Mouse (Mus musculus): ENCODE data around the gene Gadd45b. TPM values are rescaled to one million over a fixed set of nuclear protein-coding genes. Genes with fewer than 3 reads are reported as not detected.
A peak's percentile ranks its signal among the peaks of the same experiment; 100 is the strongest.

The Gadd45b gene
- total and polyA plus RNA-seq, 3 experiments, result 10.1 to 13.3 TPM; not detected in 1

DNA sequence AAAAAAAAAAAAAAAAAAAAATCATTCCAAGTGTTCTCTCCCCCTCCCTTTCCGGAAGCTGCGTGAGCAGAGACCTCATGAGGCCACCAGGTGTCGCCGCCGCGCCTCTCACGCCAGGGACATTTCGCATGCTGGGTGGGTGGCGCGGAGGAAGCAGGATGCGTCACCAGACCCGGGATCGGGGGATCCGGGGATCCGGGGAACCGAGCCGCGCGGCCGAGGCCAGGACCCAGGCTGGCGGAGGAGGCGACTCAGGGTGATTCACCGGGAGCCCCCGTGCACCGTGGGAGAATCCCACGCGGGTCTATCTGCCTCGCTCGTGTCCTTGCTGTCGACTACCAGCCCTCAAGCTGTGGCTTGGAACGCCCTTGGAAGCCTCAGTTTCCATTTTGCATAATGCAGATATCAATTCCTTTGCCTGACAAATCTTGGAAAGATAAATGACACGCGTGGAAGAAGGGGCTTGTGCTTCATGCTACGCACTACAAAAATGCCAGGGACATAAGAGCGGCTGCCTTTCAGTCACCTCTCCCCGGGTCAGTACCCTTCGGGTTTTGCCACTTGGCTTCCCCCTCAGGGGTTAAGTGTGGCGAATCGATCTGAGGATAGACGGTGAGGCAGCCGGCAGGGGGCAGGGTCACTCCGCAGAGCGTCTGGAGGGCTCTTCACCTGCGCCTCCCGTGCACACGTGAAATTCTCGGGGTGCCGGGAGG, 1.1 kb upstream of the Gadd45b start (continued):
- no peak for TF ChIP-seq MEF2A (IDR thresholded peaks at IDR 0.05; ENCODE audit: extremely low read depth, insufficient replicate concordance, low read depth, low read length, poor library complexity, severe bottlenecking)
- TF ChIP-seq POLR2AphosphoS2 (IDR thresholded peaks at IDR 0.05; ENCODE audit: low read length), result no peak
- no peak for TF ChIP-seq USF2 (IDR thresholded peaks at IDR 0.05; ENCODE audit: borderline replicate concordance in 1 of 2, insufficient read depth in 1 of 2, low read depth in 1 of 2, low read length in 2 of 2)
- TF ChIP-seq RAD21 (IDR thresholded peaks at IDR 0.05; ENCODE audit: low read depth, low read length), result peak; percentile 86
- peak; percentile 66; the same call in 1 of the 2 replicates for TF ChIP-seq MXI1 (IDR thresholded peaks at IDR 0.05; ENCODE audit: low read depth, low read length)
- peak; percentile 39; the same call in 1 of the 2 replicates for TF ChIP-seq NELFE (IDR thresholded peaks at IDR 0.05; ENCODE audit: low read depth, low read length)
- peak; percentile 94 for TF ChIP-seq SMC3 (IDR thresholded peaks at IDR 0.05; ENCODE audit: low read depth, low read length)
- no peak for TF ChIP-seq UBTF (IDR thresholded peaks at IDR 0.05; ENCODE audit: borderline replicate concordance, insufficient read depth, low read depth, low read length)
- TF ChIP-seq ZMIZ1 (IDR thresholded peaks at IDR 0.05; ENCODE audit: low read depth, low read length), result no peak
- TF ChIP-seq NRF1 (IDR thresholded peaks at IDR 0.05; ENCODE audit: insufficient read depth, low read depth, low read length, poor library complexity, severe bottlenecking), result 0 out of 2 replicates have a peak, but pooled peaks have one; percentile 26
- TF ChIP-seq CTCF (IDR thresholded peaks at IDR 0.05 in 2 of 3, conservative IDR thresholded peaks at IDR 0.05 in 1 of 3; ENCODE audit: control insufficient read depth in 1 of 3, insufficient read depth in 1 of 3, low read depth in 2 of 3, low read length in 3 of 3, poor library complexity in 1 of 3, severe bottlenecking in 1 of 3), result peak in 2 of 3 experiments; percentile 87 to 98; a peak in 5 of 6 replicates
- no peak for TF ChIP-seq JUND (IDR thresholded peaks at IDR 0.05; ENCODE audit: low read depth, low read length)
- TF ChIP-seq EP300 (IDR thresholded peaks at IDR 0.05; ENCODE audit: low read depth in 1 of 2, low read length in 2 of 2), result no peak
- 0 out of 2 replicates have a peak, but pooled peaks have one; percentile 42 for TF ChIP-seq ZKSCAN1 (IDR thresholded peaks at IDR 0.05; ENCODE audit: low read depth, low read length)
- peak; percentile 88 for TF ChIP-seq ELF1 (IDR thresholded peaks at IDR 0.05; ENCODE audit: low read depth, low read length)
- TF ChIP-seq SIN3A (IDR thresholded peaks at IDR 0.05; ENCODE audit: low read length), result peak; percentile 75

DNA sequence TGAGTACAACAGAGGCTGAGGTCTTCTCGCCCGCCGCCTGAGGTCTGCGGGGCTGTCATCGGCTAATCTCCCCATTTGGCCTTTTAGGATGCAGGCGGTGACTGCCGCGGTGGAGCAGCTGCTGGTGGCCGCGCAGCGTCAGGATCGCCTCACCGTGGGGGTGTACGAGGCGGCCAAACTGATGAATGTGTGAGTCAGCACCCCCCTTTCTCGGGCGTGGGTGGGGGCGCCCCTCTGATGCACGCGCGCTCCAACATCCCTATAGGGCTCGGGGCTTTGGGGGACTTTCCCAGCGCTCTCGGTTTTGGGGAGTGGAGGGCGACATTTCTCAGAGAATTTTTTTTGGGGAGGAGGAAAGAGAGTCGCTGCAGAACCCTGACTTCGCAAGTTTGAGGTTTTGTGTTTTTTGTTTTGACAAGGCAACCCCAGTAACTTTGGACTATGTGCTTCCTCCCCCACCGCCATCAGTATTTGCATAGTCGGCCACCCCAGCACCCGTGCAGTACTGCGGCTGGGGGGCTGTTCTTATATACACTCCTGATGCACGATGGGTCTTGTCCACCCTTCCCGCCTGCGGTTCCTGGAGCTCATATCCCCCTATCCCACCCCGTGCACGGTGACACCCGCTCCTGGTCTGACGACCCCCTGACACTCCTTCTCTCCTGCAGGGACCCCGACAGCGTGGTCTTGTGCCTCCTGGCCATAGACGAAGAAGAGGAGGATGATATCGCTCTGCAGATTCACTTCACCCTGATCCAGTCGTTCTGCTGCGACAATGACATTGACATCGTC, 684 bp downstream of the Gadd45b start:
- H3K79me2 ChIP-seq (ENCODE audit: control insufficient read depth, insufficient read depth, low read length, poor library complexity), result peaks cover 13% of the 10 kb centered on the region
- TF ChIP-seq TCF12 (IDR thresholded peaks at IDR 0.05; ENCODE audit: low read depth, low read length) (no peak), POLR2AphosphoS5 (IDR thresholded peaks at IDR 0.05; ENCODE audit: borderline replicate concordance, low read depth, low read length) (no peak), HCFC1 (IDR thresholded peaks at IDR 0.05; ENCODE audit: low read depth, low read length) (no peak), RAD21 (IDR thresholded peaks at IDR 0.05; ENCODE audit: low read depth, low read length) (no peak), KAT2A (conservative IDR thresholded peaks at IDR 0.05; ENCODE audit: low read depth, low read length) (no peak), MAX (IDR thresholded peaks at IDR 0.05; ENCODE audit: low read length) (no peak), E2F4 (IDR thresholded peaks at IDR 0.05; ENCODE audit: borderline replicate concordance, low read depth, low read length) (no peak), MAFK (IDR thresholded peaks at IDR 0.05; ENCODE audit: borderline replicate concordance, low read depth, low read length) (no peak), USF1 (IDR thresholded peaks at IDR 0.05; ENCODE audit: low read depth, low read length) (no peak), CTCF (IDR thresholded peaks at IDR 0.05 in 2 of 3, conservative IDR thresholded peaks at IDR 0.05 in 1 of 3; ENCODE audit: control insufficient read depth in 1 of 3, insufficient read depth in 1 of 3, low read depth in 2 of 3, low read length in 3 of 3, poor library complexity in 1 of 3, severe bottlenecking in 1 of 3) (no peak), TAL1 (IDR thresholded peaks at IDR 0.05; ENCODE audit: low read length) (no peak), MEF2A (IDR thresholded peaks at IDR 0.05; ENCODE audit: extremely low read depth, insufficient replicate concordance, low read depth, low read length, poor library complexity, severe bottlenecking) (no peak), MYB (IDR thresholded peaks at IDR 0.05; ENCODE audit: low read depth, low read length) (no peak), NRF1 (IDR thresholded peaks at IDR 0.05; ENCODE audit: insufficient read depth, low read depth, low read length, poor library complexity, severe bottlenecking) (no peak), USF2 (IDR thresholded peaks at IDR 0.05; ENCODE audit: borderline replicate concordance in 1 of 2, insufficient read depth in 1 of 2, low read depth in 1 of 2, low read length in 2 of 2) (no peak), MXI1 (IDR thresholded peaks at IDR 0.05; ENCODE audit: low read depth, low read length) (no peak), NELFE (IDR thresholded peaks at IDR 0.05; ENCODE audit: low read depth, low read length) (no peak), SMC3 (IDR thresholded peaks at IDR 0.05; ENCODE audit: low read depth, low read length) (no peak), UBTF (IDR thresholded peaks at IDR 0.05; ENCODE audit: borderline replicate concordance, insufficient read depth, low read depth, low read length) (no peak)
- H3K4me1 ChIP-seq (ENCODE audit: control insufficient read depth in 1 of 2, insufficient read depth in 2 of 2, low read length in 2 of 2), result peaks cover 5 to 19% of the 10 kb centered on the region in 2 experiments
- H3K36me3 ChIP-seq (ENCODE audit: control insufficient read depth in 1 of 2, insufficient read depth in 2 of 2, low read length in 2 of 2), result peaks cover 0 to 11% of the 10 kb centered on the region in 2 experiments; a peak in 2 of 4 replicates
- H3K4me3 ChIP-seq (ENCODE audit: control insufficient read depth in 1 of 2, insufficient read depth in 1 of 2, low read depth in 2 of 2, low read length in 2 of 2), result peak overlapping the region; percentile 48 to 60
- peak; percentile 58 for DNase-seq (ENCODE audit: low read depth, low spot score)
- peak overlapping the region; percentile 63 for H3K9ac ChIP-seq (ENCODE audit: control insufficient read depth, low read depth, low read length, poor library complexity, severe bottlenecking)
- H3K27me3 ChIP-seq (ENCODE audit: control insufficient read depth in 1 of 2, insufficient read depth in 2 of 2, low read length in 2 of 2), result no peaks in the 10 kb centered on the region
- no peaks in the 10 kb centered on the region for H3K9me3 ChIP-seq (replicated peaks; ENCODE audit: insufficient read depth, low read length)
- H3K27ac ChIP-seq (ENCODE audit: control insufficient read depth, low read depth, low read length), result peak overlapping the region; percentile 20; the same call in 1 of the 2 replicates
